ENCODE assay signal across 19 mouse cellular contexts in the genomic region with DNA sequence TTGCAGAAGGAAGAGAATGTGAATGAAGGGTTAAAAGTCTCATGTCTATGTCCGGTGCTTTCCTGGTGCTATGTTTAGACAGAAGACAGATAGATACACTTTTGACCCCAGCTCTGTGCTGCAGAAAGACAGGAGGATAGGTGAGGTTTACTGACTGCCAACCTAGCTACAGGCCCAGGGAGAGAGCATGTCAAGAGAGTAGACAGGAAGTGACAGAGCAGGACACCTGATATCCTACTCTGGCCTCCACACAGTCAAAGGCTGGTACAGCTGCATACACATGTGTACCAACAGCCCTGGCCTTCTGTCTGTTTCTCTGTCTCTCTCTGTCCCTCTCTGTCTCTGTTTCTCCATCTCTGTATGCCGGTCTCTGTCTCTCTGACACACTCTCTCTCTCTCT. TPM values are rescaled to one million over a fixed set of nuclear protein-coding genes. Genes with fewer than 3 reads are reported as not detected.
DNase-seq lines count a peak whose midpoint lies in the region; ATAC-seq and TF ChIP-seq lines count a peak whose summit lies in the region.
"Had no signal": no experiment of that assay in that cellular context is flagged by ENCODE, and none has a peak within 500 bp of the region (broad histone marks: within the 10 kb centered on the region; RNA-seq: fewer than 3 reads in every experiment).

No protein-coding gene starts in this region.

- H3K27me3 ChIP-seq in heart, embryonic 14.5 days (ENCODE audit: control insufficient read depth, insufficient read depth, low read length), result no peaks in the 10 kb centered on the region
- H3K27me3 ChIP-seq in liver, embryonic 12.5 days (replicated peaks), result no peaks in the 10 kb centered on the region
- H3K27me3 ChIP-seq in MEL (ENCODE audit: control insufficient read depth in 1 of 2, insufficient read depth in 2 of 2, low read length in 2 of 2), result no peaks in the 10 kb centered on the region
- H3K27me3 ChIP-seq in liver, embryonic 16.5 days (ENCODE audit: control insufficient read depth, insufficient read depth, low read depth, low read length), result no peaks in the 10 kb centered on the region
- H3K27me3 ChIP-seq: forebrain, embryonic 15.5 days; hindbrain, embryonic 13.5 days; kidney, embryonic 15.5 days; midbrain, embryonic 12.5 days; neural tube, embryonic 12.5 days had no signal

- no peak for TF ChIP-seq POLR2A in MEL (IDR thresholded peaks at IDR 0.05; ENCODE audit: control insufficient read depth in 1 of 2, insufficient read depth in 1 of 2, low read depth in 1 of 2, low read length in 2 of 2, poor library complexity in 1 of 2)

- H3K79me2 ChIP-seq in MEL (ENCODE audit: control insufficient read depth, insufficient read depth, low read length, poor library complexity), result no peaks in the 10 kb centered on the region

- no peak for TF ChIP-seq RAD21 in MEL (IDR thresholded peaks at IDR 0.05; ENCODE audit: low read depth, low read length)

- no peaks in the 10 kb centered on the region for H3K36me3 ChIP-seq in heart, embryonic 14.5 days (ENCODE audit: control insufficient read depth, insufficient read depth, low read length)
- no peaks in the 10 kb centered on the region for H3K36me3 ChIP-seq in liver, embryonic 12.5 days
- H3K36me3 ChIP-seq in MEL (ENCODE audit: control insufficient read depth in 1 of 2, insufficient read depth in 2 of 2, low read length in 2 of 2), result peaks cover 0 to 4% of the 10 kb centered on the region in 2 experiments; a peak in 1 of 4 replicates
- no peaks in the 10 kb centered on the region for H3K36me3 ChIP-seq in liver, embryonic 16.5 days (ENCODE audit: control insufficient read depth, insufficient read depth)
- H3K36me3 ChIP-seq: forebrain, embryonic 15.5 days; hindbrain, embryonic 13.5 days; kidney, embryonic 15.5 days; midbrain, embryonic 12.5 days; neural tube, embryonic 12.5 days had no signal

- TF ChIP-seq CTCF in MEL (IDR thresholded peaks at IDR 0.05 in 2 of 3, conservative IDR thresholded peaks at IDR 0.05 in 1 of 3; ENCODE audit: control insufficient read depth in 1 of 3, insufficient read depth in 1 of 3, low read depth in 2 of 3, low read length in 3 of 3, poor library complexity in 1 of 3, severe bottlenecking in 1 of 3), result no peak

- H3K4me2 ChIP-seq in heart, embryonic 14.5 days (ENCODE audit: low read length), result peak overlapping the region; percentile 5; the same call in 1 of the 2 replicates
- H3K4me2 ChIP-seq in liver, embryonic 12.5 days, result no peak overlapping the region
- no peak overlapping the region for H3K4me2 ChIP-seq in liver, embryonic 16.5 days (ENCODE audit: low read depth, low read length)
- H3K4me2 ChIP-seq: forebrain, embryonic 15.5 days; hindbrain, embryonic 13.5 days; kidney, embryonic 15.5 days; midbrain, embryonic 12.5 days; neural tube, embryonic 12.5 days had no signal

- H3K9ac ChIP-seq in heart, embryonic 14.5 days (ENCODE audit: low read length), result no peak overlapping the region
- no peak overlapping the region for H3K9ac ChIP-seq in liver, embryonic 12.5 days
- H3K9ac ChIP-seq in MEL (ENCODE audit: control insufficient read depth, low read depth, low read length, poor library complexity, severe bottlenecking), result no peak overlapping the region
- H3K9ac ChIP-seq in liver, embryonic 16.5 days (ENCODE audit: low read depth, low read length), result no peak overlapping the region
- H3K9ac ChIP-seq: forebrain, embryonic 15.5 days; hindbrain, embryonic 13.5 days; kidney, embryonic 15.5 days; midbrain, embryonic 12.5 days; neural tube, embryonic 12.5 days had no signal

- ATAC-seq in heart, embryonic 14.5 days (ENCODE audit: insufficient number of reproducible peaks, insufficient read depth, low FRiP score, low read depth), result no peak
- ATAC-seq in liver, embryonic 12.5 days, result peak; percentile 66
- peak; percentile 65 for ATAC-seq in liver, embryonic 16.5 days (ENCODE audit: low read depth)
- ATAC-seq: forebrain, embryonic 15.5 days had no signal

- H3K27ac ChIP-seq in heart, embryonic 14.5 days (replicated peaks in 1 of 2; ENCODE audit: control insufficient read depth in 1 of 2, insufficient read depth in 1 of 2, low read depth in 2 of 2, low read length in 2 of 2), result peak overlapping the region; percentile 66 to 74
- H3K27ac ChIP-seq in liver, embryonic 12.5 days, result no peak overlapping the region
- no peak overlapping the region for H3K27ac ChIP-seq in MEL (ENCODE audit: control insufficient read depth, low read depth, low read length)
- H3K27ac ChIP-seq in liver, embryonic 16.5 days (ENCODE audit: low read length), result no peak overlapping the region
- H3K27ac ChIP-seq: forebrain, embryonic 15.5 days; hindbrain, embryonic 13.5 days; kidney, embryonic 15.5 days; midbrain, embryonic 12.5 days; neural tube, embryonic 12.5 days had no signal

- WGBS in heart, embryonic 14.5 days, result 29% methylated on average over 2 of the region's 2 CpGs
- WGBS in liver, embryonic 12.5 days (ENCODE audit: insufficient replicate concordance), result 59% methylated on average over 2 of the region's 2 CpGs
- 41% methylated on average over 2 of the region's 2 CpGs for WGBS in liver, embryonic 16.5 days (ENCODE audit: insufficient replicate concordance)

- no peak for DNase-seq in heart, adult 18-20 months
- DNase-seq in liver, result no peak
- peak; percentile 38 for DNase-seq in MEL (ENCODE audit: low read depth, low spot score)
- DNase-seq in gastrocnemius, postnatal 25 days, result no peak
- no peak for DNase-seq in lung, postnatal 4 days
- DNase-seq: adrenal gland, postnatal 25 days; cerebellum, adult 11-12 months; cerebellum, postnatal 14 days; lung, adult 2 months; right cerebral cortex, adult 18-20 months; thymus, postnatal 36 days had no signal

- peaks cover 16 to 30% of the 10 kb centered on the region in 2 experiments for H3K4me1 ChIP-seq in heart, embryonic 14.5 days (ENCODE audit: control insufficient read depth in 2 of 2, insufficient read depth in 2 of 2, low read length in 2 of 2)
- peaks cover 8% of the 10 kb centered on the region for H3K4me1 ChIP-seq in liver, embryonic 12.5 days
- peaks cover 5 to 9% of the 10 kb centered on the region in 2 experiments; a peak in 2 of 4 replicates for H3K4me1 ChIP-seq in MEL (ENCODE audit: control insufficient read depth in 1 of 2, insufficient read depth in 2 of 2, low read length in 2 of 2)
- peaks cover 8% of the 10 kb centered on the region for H3K4me1 ChIP-seq in liver, embryonic 16.5 days (ENCODE audit: control insufficient read depth, low read depth, low read length)
- H3K4me1 ChIP-seq: forebrain, embryonic 15.5 days; hindbrain, embryonic 13.5 days; midbrain, embryonic 12.5 days; neural tube, embryonic 12.5 days had no signal

- no peaks in the 10 kb centered on the region for H3K9me3 ChIP-seq in heart, embryonic 14.5 days (ENCODE audit: control insufficient read depth, low read length)
- H3K9me3 ChIP-seq in liver, embryonic 12.5 days (replicated peaks), result no peaks in the 10 kb centered on the region
- H3K9me3 ChIP-seq in MEL (replicated peaks; ENCODE audit: insufficient read depth, low read length), result no peaks in the 10 kb centered on the region
- no peaks in the 10 kb centered on the region for H3K9me3 ChIP-seq in liver, embryonic 16.5 days (replicated peaks; ENCODE audit: control insufficient read depth, low read length)
- H3K9me3 ChIP-seq: forebrain, embryonic 15.5 days; hindbrain, embryonic 13.5 days; midbrain, embryonic 12.5 days; neural tube, embryonic 12.5 days had no signal

- no peak for TF ChIP-seq EP300 in MEL (IDR thresholded peaks at IDR 0.05; ENCODE audit: low read depth in 1 of 2, low read length in 2 of 2)

- no peak overlapping the region for H3K4me3 ChIP-seq in heart, embryonic 14.5 days (ENCODE audit: control insufficient read depth in 1 of 2, insufficient read depth in 1 of 2, low read depth in 1 of 2, low read length in 2 of 2)
- H3K4me3 ChIP-seq in liver, embryonic 12.5 days, result no peak overlapping the region
- H3K4me3 ChIP-seq in MEL (ENCODE audit: control insufficient read depth in 1 of 2, insufficient read depth in 1 of 2, low read depth in 2 of 2, low read length in 2 of 2), result no peak overlapping the region
- H3K4me3 ChIP-seq in liver, embryonic 16.5 days (ENCODE audit: low read depth, low read length), result no peak overlapping the region
- H3K4me3 ChIP-seq: forebrain, embryonic 15.5 days; hindbrain, embryonic 13.5 days; kidney, embryonic 15.5 days; midbrain, embryonic 12.5 days; neural tube, embryonic 12.5 days had no signal

TF ChIP-seq in MEL, 35 proteins besides CTCF, POLR2A, EP300 and RAD21 (continues in another document):
- TF ChIP-seq RCOR1 (IDR thresholded peaks at IDR 0.05; ENCODE audit: low read depth, low read length) (no peak), TAL1 (IDR thresholded peaks at IDR 0.05; ENCODE audit: low read length) (no peak), MXI1 (IDR thresholded peaks at IDR 0.05; ENCODE audit: low read depth, low read length) (no peak), CHD1 (IDR thresholded peaks at IDR 0.05; ENCODE audit: low read depth, low read length) (no peak), MYB (IDR thresholded peaks at IDR 0.05; ENCODE audit: low read depth, low read length) (no peak), NRF1 (IDR thresholded peaks at IDR 0.05; ENCODE audit: insufficient read depth, low read depth, low read length, poor library complexity, severe bottlenecking) (no peak), ZMIZ1 (IDR thresholded peaks at IDR 0.05; ENCODE audit: low read depth, low read length) (no peak), POLR2AphosphoS2 (IDR thresholded peaks at IDR 0.05; ENCODE audit: low read length) (no peak), E2F4 (IDR thresholded peaks at IDR 0.05; ENCODE audit: borderline replicate concordance, low read depth, low read length) (no peak), GABPA (IDR thresholded peaks at IDR 0.05; ENCODE audit: low read depth, low read length) (no peak), TBP (IDR thresholded peaks at IDR 0.05; ENCODE audit: low read depth, low read length) (no peak), GATA1 (IDR thresholded peaks at IDR 0.05; ENCODE audit: low read depth, low read length) (no peak), MYC (IDR thresholded peaks at IDR 0.05; ENCODE audit: low read depth, low read length) (no peak), ELF1 (IDR thresholded peaks at IDR 0.05; ENCODE audit: low read depth, low read length) (no peak), JUND (IDR thresholded peaks at IDR 0.05; ENCODE audit: low read depth, low read length) (no peak), NELFE (IDR thresholded peaks at IDR 0.05; ENCODE audit: low read depth, low read length) (no peak), HCFC1 (IDR thresholded peaks at IDR 0.05; ENCODE audit: low read depth, low read length) (no peak)

RNA-seq across cellular contexts. Expression of gene Zcchc2, which starts 16.2 kb away (rescaled TPM):
- polyA plus RNA-seq in heart, embryonic 14.5 days (2014; fragmentation: Nextera tagmentation; extraction: Ambion mirVana), result 2.3 and 2.6 TPM in 2 replicates
- total RNA-seq in heart, adult 18-20 months (2021), result 1 to 10 TPM; 7.0 to 7.9 TPM
- 1.7 and 1.9 TPM in 2 replicates for polyA plus RNA-seq in liver, embryonic 12.5 days (2016; fragmentation: Nextera tagmentation; extraction: Ambion mirVana)
- 10.3 and 10.5 TPM in 2 replicates for total RNA-seq in MEL (2012; rRNA removed)
- polyA plus RNA-seq in MEL (2012; ENCODE audit: insufficient read depth in 1 of 2, insufficient read length in 2 of 2, low read depth in 1 of 2, low replicate concordance in 2 of 2, missing spikeins in 1 of 2), result 10 to 100 TPM; 19.1 to 25.0 TPM
- polyA plus RNA-seq in liver, embryonic 16.5 days (2015; fragmentation: Nextera tagmentation; extraction: Ambion mirVana), result 1.3 TPM in 2 replicates
- total RNA-seq in gastrocnemius, postnatal 25 days (2021), result 1 to 10 TPM; 6.0 to 6.6 TPM

Comparison
In these comparisons a context has a peak if more than half of its experiments do, and no peak if none do; other contexts are left out.
1. H3K27ac ChIP-seq: peak in heart, embryonic 14.5 days (2 of 2); none in liver, embryonic 12.5 days (single experiment), MEL (single experiment) and liver, embryonic 16.5 days (single experiment).